Mouse (Mus musculus) thymus, adult 2 months (tissue): ENCODE measurements around the gene Traf3.

Experiments used
- CTCF ChIP-seq: fragments of 200-500 bp; IDR thresholded peaks from 2 replicates; pipeline ENCODE4 v1.5.1; 2012; ENCODE audit warnings: mild to moderate bottlenecking, control low read depth, low read length, moderate library complexity, borderline replicate concordance; ENCODE audit not compliant: control insufficient read depth, poor library complexity, insufficient read depth; ENCODE audit errors: extremely low read depth
- POLR2A ChIP-seq: fragments of 200-500 bp; IDR thresholded peaks from 2 replicates; pipeline ENCODE4 v1.6.1; 2012; ENCODE audit warnings: mild to moderate bottlenecking, low read length, control low read depth, moderate library complexity; ENCODE audit not compliant: control insufficient read depth, poor library complexity, insufficient read depth; ENCODE audit errors: extremely low read depth

DNA sequence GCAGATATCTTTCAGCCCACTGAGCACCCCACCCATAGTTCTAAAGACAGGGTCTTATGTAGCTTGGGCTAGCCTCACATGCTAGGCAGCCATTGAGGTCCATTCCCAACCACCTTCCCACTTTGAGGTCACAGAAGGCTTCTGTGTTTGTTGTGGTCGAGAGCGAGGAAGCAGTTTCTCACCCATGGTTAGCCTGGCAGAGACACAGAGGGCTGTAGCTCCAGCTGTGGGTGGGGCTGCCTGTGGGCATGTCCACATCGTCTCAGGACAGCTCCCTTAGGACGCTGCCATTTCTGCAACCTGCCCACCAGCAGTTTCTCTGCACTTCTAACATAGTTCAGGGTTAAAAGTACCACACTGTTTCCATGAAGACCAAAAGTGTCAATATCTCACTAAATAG is 61.2 kb downstream of the Traf3 start:
- no peak for TF ChIP-seq CTCF
- TF ChIP-seq POLR2A = no peak
